Mouse (Mus musculus) G1E (cell line): Measurements from ENCODE around the gene Pfkp. TPM values are rescaled to one million over a fixed set of nuclear protein-coding genes. Genes with fewer than 3 reads are reported as not detected.

Experiments
- ATAC-seq: 2 replicates; pipeline ENCODE4 v1.8.0; 2016; ENCODE audit warnings: mild to moderate bottlenecking; ENCODE audit not compliant: insufficient number of reproducible peaks, poor library complexity, low FRiP score, severe bottlenecking; ENCODE audit errors: extremely low read depth
- DNase-seq: peaks from one replicate; pipeline ENCODE4 v3.0.0; 2012; ENCODE audit warnings: low spot score
- H3K27me3 ChIP-seq: 2 replicates; pipeline ENCODE4 v1.6.1; 2012; ENCODE audit warnings: mild to moderate bottlenecking, low read length, inconsistent platforms; ENCODE audit not compliant: insufficient read depth
- H3K36me3 ChIP-seq: replicated peaks from 2 replicates; pipeline ENCODE3; 2012; ENCODE audit warnings: mild to moderate bottlenecking, inconsistent platforms
- H3K4me1 ChIP-seq: 2 replicates; pipeline ENCODE4 v1.6.1; 2012; ENCODE audit warnings: low read depth, low read length, inconsistent platforms, mixed read lengths; ENCODE audit not compliant: insufficient read depth
- H3K4me3 ChIP-seq: 2 replicates; pipeline ENCODE4 v1.5.1; 2012; ENCODE audit warnings: low read depth, mild to moderate bottlenecking, inconsistent platforms, low read length, moderate library complexity, mixed read lengths
- H3K9me3 ChIP-seq: replicated peaks from 2 replicates; pipeline ENCODE4 v1.6.1; 2012; ENCODE audit warnings: inconsistent platforms
- CTCF ChIP-seq: IDR thresholded peaks from 2 replicates; pipeline ENCODE4 v1.5.1; 2012; ENCODE audit warnings: low read depth, low read length, inconsistent platforms, mixed read lengths
- GATA1 ChIP-seq: IDR thresholded peaks from 2 replicates; pipeline ENCODE4 v1.6.1; 2012; ENCODE audit warnings: borderline replicate concordance, low read length, inconsistent platforms, mixed read lengths
- GATA2 ChIP-seq: IDR thresholded peaks from 2 replicates; pipeline ENCODE4 v1.6.1; 2012; ENCODE audit warnings: low read depth, low read length, inconsistent platforms, borderline replicate concordance
- POLR2AphosphoS5 ChIP-seq: IDR thresholded peaks from 2 replicates; pipeline ENCODE4 v1.6.1; 2012; ENCODE audit warnings: low read depth, low read length, inconsistent platforms; ENCODE audit not compliant: insufficient replicate concordance
- TAL1 ChIP-seq: conservative IDR thresholded peaks from 2 replicates; pipeline ENCODE4 v1.6.1; 2012; ENCODE audit warnings: low read depth, low read length, inconsistent platforms, mixed read lengths
- polyA plus RNA-seq: library from polyadenylated mRNA; stranded (reverse); fragments of >175 nt; gene quantifications from 2 replicates; pipeline ENCODE4 v1.2.3, GENCODE M21; 2012
- total RNA-seq, 2 experiments: library from RNA; stranded (forward) in 1 of 2; stranded (reverse) in 1 of 2; fragments of 200-1000 nt in 1 of 2; fragments of >200 nt in 1 of 2; fragmentation: Nextera tagmentation in 1 of 2; gene quantifications; 2 replicates each; pipeline ENCODE4 v1.2.3; 2014 to 2017

Gene Pfkp
- total and polyA plus RNA-seq, 3 experiments = 96.4 to 287 (median 138) TPM

DNA sequence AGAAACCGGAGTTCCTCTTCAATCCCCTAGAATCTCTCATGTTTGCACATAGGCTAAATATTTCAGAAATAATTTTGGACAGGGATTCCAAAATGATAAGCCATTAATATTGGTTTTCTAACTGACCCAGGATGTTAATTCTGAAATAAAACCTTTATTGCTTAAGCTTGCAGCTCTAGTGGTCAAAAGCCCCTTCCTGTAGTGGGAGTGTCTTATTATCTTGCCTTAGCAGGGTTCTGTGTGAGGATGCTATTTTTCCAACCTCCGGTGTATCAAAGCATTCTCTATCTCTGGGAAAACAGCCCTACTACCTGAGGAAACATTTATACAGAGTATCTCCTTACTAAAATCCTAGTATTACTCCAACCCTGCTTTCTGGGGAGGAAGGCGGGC is 1.9 kb downstream of the Pfkp start:
- peaks cover 37% of the 10 kb centered on the region for H3K36me3 ChIP-seq
- H3K9me3 ChIP-seq = no peaks in the 10 kb centered on the region
- DNase-seq (no peak), ATAC-seq (no peak)
- peak overlapping the region; percentile 88 for H3K4me3 ChIP-seq
- H3K27me3 ChIP-seq = no peaks in the 10 kb centered on the region
- peaks cover 64% of the 10 kb centered on the region for H3K4me1 ChIP-seq
- TF ChIP-seq GATA2 (no peak), GATA1 (no peak), TAL1 (no peak), CTCF (no peak), POLR2AphosphoS5 (no peak)

- Histone ChIP-seq H3K4me1 (peaks cover 67% of the 10 kb centered on the region), H3K9me3 (no peaks in the 10 kb centered on the region), H3K4me3 (peak overlapping the region; percentile 88), H3K27me3 (no peaks in the 10 kb centered on the region), H3K36me3 (peaks cover 41% of the 10 kb centered on the region)
- DNase-seq (no peak), ATAC-seq (no peak)
- TF ChIP-seq CTCF = no peak
These were observed 2.3 kb downstream of the Pfkp start for GRCm38 (mm10) chr13:6646266-6646665.

- no peak for TF ChIP-seq GATA2
- TF ChIP-seq CTCF = no peak
- peak; percentile 19; the same call in 1 of the 2 replicates for TF ChIP-seq TAL1
- TF ChIP-seq GATA1 = no peak
- TF ChIP-seq POLR2AphosphoS5 = no peak
- H3K4me3 ChIP-seq = no peak overlapping the region
- H3K4me1 ChIP-seq = peaks cover 80% of the 10 kb centered on the region
- no peaks in the 10 kb centered on the region for H3K27me3 ChIP-seq
- ATAC-seq (peak; percentile 5; the same call in 1 of the 2 replicates), DNase-seq (no peak)
- no peaks in the 10 kb centered on the region for H3K9me3 ChIP-seq
- peaks cover 63% of the 10 kb centered on the region for H3K36me3 ChIP-seq
These were observed 4.6 kb downstream of the Pfkp start for GRCm38 (mm10) chr13:6643968-6644367.

DNA sequence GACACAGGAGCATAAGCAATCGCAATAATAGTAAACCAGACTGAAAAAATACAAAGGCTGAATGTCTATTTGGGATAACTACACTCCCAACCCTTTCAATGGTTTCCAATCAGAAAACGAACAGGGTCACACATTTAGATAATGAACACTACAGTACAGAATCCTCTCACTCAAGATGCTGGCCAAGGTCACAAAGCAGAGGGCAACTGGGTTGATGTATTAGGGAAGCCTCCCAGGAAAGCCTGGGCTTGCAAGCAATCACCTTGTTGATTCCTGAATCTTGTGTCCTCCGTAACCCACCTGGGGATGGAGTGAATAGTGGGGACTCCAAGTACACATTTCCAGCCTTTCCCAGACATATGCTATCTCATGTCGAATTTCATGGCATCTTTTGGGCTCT is 5.6 kb downstream of the Pfkp start:
- Histone ChIP-seq H3K36me3 (peaks cover 72% of the 10 kb centered on the region), H3K4me1 (peaks cover 86% of the 10 kb centered on the region), H3K27me3 (no peaks in the 10 kb centered on the region), H3K4me3 (no peak overlapping the region; the same call in 1 of the 2 replicates), H3K9me3 (no peaks in the 10 kb centered on the region)
- ATAC-seq (no peak), DNase-seq (no peak)
- TF ChIP-seq CTCF (no peak), POLR2AphosphoS5 (no peak), TAL1 (no peak), GATA2 (no peak), GATA1 (no peak)

DNA sequence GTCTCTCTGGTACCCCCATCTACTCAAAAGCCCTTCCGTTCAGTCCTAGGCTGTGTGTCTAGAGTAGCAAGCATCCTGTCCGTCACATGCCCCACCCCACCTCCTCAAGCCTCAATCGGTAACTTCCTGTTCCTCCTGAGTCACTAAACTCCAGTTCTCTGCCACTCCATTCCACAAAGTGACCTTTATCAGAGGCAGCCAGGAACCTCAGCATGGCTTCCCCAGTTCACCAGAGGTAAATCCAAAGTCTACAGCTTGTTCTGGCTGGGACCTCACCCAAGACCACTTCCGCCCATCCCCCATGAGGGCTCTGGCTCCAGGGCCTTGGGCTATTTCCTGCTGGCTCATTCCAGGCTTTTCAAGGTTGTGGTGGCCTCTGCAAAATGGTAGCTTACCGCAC is 6.1 kb downstream of the Pfkp start:
- no peaks in the 10 kb centered on the region for H3K9me3 ChIP-seq
- H3K4me1 ChIP-seq = peaks cover 92% of the 10 kb centered on the region
- ATAC-seq (peak; percentile 40; the same call in 1 of the 2 replicates), DNase-seq (no peak)
- H3K36me3 ChIP-seq = peaks cover 77% of the 10 kb centered on the region
- H3K27me3 ChIP-seq = no peaks in the 10 kb centered on the region
- H3K4me3 ChIP-seq = peak overlapping the region; percentile 35; the same call in 1 of the 2 replicates
- TF ChIP-seq TAL1 (peak; percentile 25; the same call in 1 of the 2 replicates), CTCF (no peak), POLR2AphosphoS5 (no peak)

- Histone ChIP-seq H3K4me1 (peaks cover 92% of the 10 kb centered on the region), H3K4me3 (no peak overlapping the region), H3K27me3 (no peaks in the 10 kb centered on the region), H3K9me3 (no peaks in the 10 kb centered on the region), H3K36me3 (peaks cover 82% of the 10 kb centered on the region)
- TF ChIP-seq GATA1 (no peak), TAL1 (no peak), POLR2AphosphoS5 (no peak), CTCF (no peak), GATA2 (no peak)
- DNase-seq (no peak), ATAC-seq (no peak)
These were observed 7.1 kb downstream of the Pfkp start for GRCm38 (mm10) chr13:6641497-6641896.
